Mouse (Mus musculus): ENCODE measurements around the gene Tmc3.

Tmc3 gene

GRCm38 (mm10) chr7:83598997-83599912 lies 14.5 kb downstream of the Tmc3 start:
- peak; percentile 43 for DNase-seq (ENCODE audit: low spot score)

GRCm38 (mm10) chr7:83599913-83600286 lies 15.2 kb downstream of the Tmc3 start:
- DNase-seq (ENCODE audit: low spot score) = peak; percentile 39

- DNase-seq (ENCODE audit: low spot score) = no peak
Observed at GRCm38 (mm10) chr7:83604180-83604944, 19.6 kb downstream of the Tmc3 start.

GRCm38 (mm10) chr7:83606796-83607195 lies 22.1 kb downstream of the Tmc3 start:
- no peak for DNase-seq (ENCODE audit: low spot score)

GRCm38 (mm10) chr7:83609891-83610290 lies 25.2 kb downstream of the Tmc3 start:
- DNase-seq (ENCODE audit: low spot score) = no peak

GRCm38 (mm10) chr7:83611886-83612285 lies 27.2 kb downstream of the Tmc3 start:
- DNase-seq (ENCODE audit: low spot score) = no peak

GRCm38 (mm10) chr7:83615272-83615671 lies 30.5 kb downstream of the Tmc3 start:
- DNase-seq (ENCODE audit: low spot score) = no peak

GRCm38 (mm10) chr7:83615815-83616214 lies 31.1 kb downstream of the Tmc3 start:
- DNase-seq (ENCODE audit: low spot score) = no peak

- no peak for DNase-seq (ENCODE audit: low spot score)
Observed at GRCm38 (mm10) chr7:83616268-83616667, 31.5 kb downstream of the Tmc3 start.

GRCm38 (mm10) chr7:83618709-83619108 lies 34.0 kb downstream of the Tmc3 start:
- DNase-seq (ENCODE audit: low spot score) = no peak

GRCm38 (mm10) chr7:83622582-83622981 lies 37.9 kb downstream of the Tmc3 start:
- DNase-seq (ENCODE audit: low spot score) = no peak

GRCm38 (mm10) chr7:83624065-83624464 lies 39.3 kb downstream of the Tmc3 start:
- no peak for DNase-seq (ENCODE audit: low spot score)

- DNase-seq (ENCODE audit: low spot score) = no peak
Observed at GRCm38 (mm10) chr7:83626557-83627257, 42.0 kb downstream of the Tmc3 start.

- no peak for DNase-seq (ENCODE audit: low spot score)
Observed at GRCm38 (mm10) chr7:83627369-83627768, 42.6 kb downstream of the Tmc3 start.

GRCm38 (mm10) chr7:83631073-83631827 lies 46.5 kb downstream of the Tmc3 start:
- no peak for DNase-seq (ENCODE audit: low spot score)

GRCm38 (mm10) chr7:83631828-83632681 lies 47.3 kb downstream of the Tmc3 start, which contains the start of gene Stard5:
Gene Stard5, plus strand, starts transcription at chr7:83631959.
- DNase-seq (ENCODE audit: low spot score) = peak; percentile 94

- DNase-seq (ENCODE audit: low spot score) = no peak
Observed at GRCm38 (mm10) chr7:83632682-83633120, 48.0 kb downstream of the Tmc3 start.

GRCm38 (mm10) chr7:83633856-83634255 lies 49.1 kb downstream of the Tmc3 start:
- DNase-seq (ENCODE audit: low spot score) = no peak

- DNase-seq (ENCODE audit: low spot score) = no peak
Observed at GRCm38 (mm10) chr7:83635726-83636125, 51.0 kb downstream of the Tmc3 start.

GRCm38 (mm10) chr7:83636425-83636824 lies 51.7 kb downstream of the Tmc3 start:
- no peak for DNase-seq (ENCODE audit: low spot score)
